Mouse (Mus musculus) ES-Bruce4 (cell line): ENCODE measurements around the gene Sat2. TPM values are rescaled to one million over a fixed set of nuclear protein-coding genes. Genes with fewer than 3 reads are reported as not detected.
A peak's percentile ranks its signal among the peaks of the same experiment; 100 is the strongest.

Experiments
- H3K27ac ChIP-seq: 2 replicates; pipeline ENCODE4 v1.5.1; 2012; ENCODE audit warnings: low read length, inconsistent platforms; ENCODE audit not compliant: insufficient read depth
- H3K27me3 ChIP-seq: 2 replicates; pipeline ENCODE4 v1.6.1; 2012; ENCODE audit warnings: mild to moderate bottlenecking, low read length, inconsistent platforms; ENCODE audit not compliant: control insufficient read depth, poor library complexity, insufficient read depth, severe bottlenecking
- H3K36me3 ChIP-seq: 2 replicates; pipeline ENCODE4 v1.6.1; 2012; ENCODE audit warnings: inconsistent platforms, mild to moderate bottlenecking, low read length, moderate library complexity; ENCODE audit not compliant: control insufficient read depth, poor library complexity, insufficient read depth, severe bottlenecking
- H3K4me1 ChIP-seq: one replicate; pipeline ENCODE4 v1.8.1; 2011; ENCODE audit warnings: low read length; ENCODE audit not compliant: control insufficient read depth, insufficient read depth
- H3K4me3 ChIP-seq: 2 replicates; pipeline ENCODE4 v1.5.1; 2011; ENCODE audit warnings: low read depth, mild to moderate bottlenecking, low read length
- H3K9ac ChIP-seq: 2 replicates; pipeline ENCODE4 v1.6.1; 2012; ENCODE audit warnings: low read depth, mild to moderate bottlenecking, inconsistent platforms; ENCODE audit not compliant: poor library complexity, severe bottlenecking
- H3K9me3 ChIP-seq: replicated peaks from 2 replicates; pipeline ENCODE4 v1.6.1; 2012; ENCODE audit warnings: mild to moderate bottlenecking, low read length, inconsistent platforms; ENCODE audit not compliant: control insufficient read depth, poor library complexity, insufficient read depth, severe bottlenecking
- CTCF ChIP-seq: IDR thresholded peaks from one replicate; pipeline ENCODE4 v1.8.1; 2011; ENCODE audit warnings: low read depth, low read length
- EP300 ChIP-seq: IDR thresholded peaks from 2 replicates; pipeline ENCODE4 v1.6.1; 2011; ENCODE audit warnings: low read depth, low read length; ENCODE audit not compliant: insufficient read depth
- POLR2A ChIP-seq: IDR thresholded peaks from one replicate; pipeline ENCODE4 v1.8.1; 2011; ENCODE audit warnings: low read length; ENCODE audit not compliant: insufficient read depth
- polyA plus RNA-seq: library from polyadenylated mRNA; stranded (reverse); fragments of >200 nt; gene quantifications from 2 replicates; pipeline ENCODE4 v1.2.4, GENCODE M21; 2011; ENCODE audit warnings: low read depth; ENCODE audit not compliant: missing spikeins, insufficient read depth, insufficient read length

The Sat2 gene
- polyA plus RNA-seq, 1 experiment, result 9.1 TPM

- peaks cover 2% of the 10 kb centered on the region for H3K4me1 ChIP-seq
- peaks cover 45% of the 10 kb centered on the region for H3K36me3 ChIP-seq
- TF ChIP-seq POLR2A, result no peak
- no peak for TF ChIP-seq EP300
- no peak for TF ChIP-seq CTCF
- peak overlapping the region; percentile 14; the same call in 1 of the 2 replicates for H3K27ac ChIP-seq
- no peaks in the 10 kb centered on the region for H3K9me3 ChIP-seq
- H3K27me3 ChIP-seq, result no peaks in the 10 kb centered on the region
- no peak overlapping the region for H3K4me3 ChIP-seq
- no peak overlapping the region for H3K9ac ChIP-seq
These were observed 36.0 kb upstream of the Sat2 start for GRCm38 (mm10) chr11:69585718-69586325.

GRCm38 (mm10) chr11:69589207-69589834 lies 32.5 kb upstream of the Sat2 start:
- H3K36me3 ChIP-seq, result peaks cover 54% of the 10 kb centered on the region
- no peak overlapping the region for H3K27ac ChIP-seq
- H3K9me3 ChIP-seq, result no peaks in the 10 kb centered on the region
- H3K9ac ChIP-seq, result no peak overlapping the region
- H3K4me3 ChIP-seq, result no peak overlapping the region
- no peaks in the 10 kb centered on the region for H3K27me3 ChIP-seq
- peaks cover 2% of the 10 kb centered on the region for H3K4me1 ChIP-seq
- TF ChIP-seq CTCF, result no peak
- no peak for TF ChIP-seq EP300
- no peak for TF ChIP-seq POLR2A

- Histone ChIP-seq H3K27me3 (no peaks in the 10 kb centered on the region), H3K4me3 (no peak overlapping the region), H3K27ac (no peak overlapping the region), H3K9ac (no peak overlapping the region), H3K4me1 (no peaks in the 10 kb centered on the region), H3K9me3 (no peaks in the 10 kb centered on the region), H3K36me3 (peaks cover 54% of the 10 kb centered on the region)
- TF ChIP-seq EP300 (no peak), CTCF (no peak), POLR2A (no peak)
These were observed 31.2 kb upstream of the Sat2 start for GRCm38 (mm10) chr11:69590622-69591021.

DNA sequence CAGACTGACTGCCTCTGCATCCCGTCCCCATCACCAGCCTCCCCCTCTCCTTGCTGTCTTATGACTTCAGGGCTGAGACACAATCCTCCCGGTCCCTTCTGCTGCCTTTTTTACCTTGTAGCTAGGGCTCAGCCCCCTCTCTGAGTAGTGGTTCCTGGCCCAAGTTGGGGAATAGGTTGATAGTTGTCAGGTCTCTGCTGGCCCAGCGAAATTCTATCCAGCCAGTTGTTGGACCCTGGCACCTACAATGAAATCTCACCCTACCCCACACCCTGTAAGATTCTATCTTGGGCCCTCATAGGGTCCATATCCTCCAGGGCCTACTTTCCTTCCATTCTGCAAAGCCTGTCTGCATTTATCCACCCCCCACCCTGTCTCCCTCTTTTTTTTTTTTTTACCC lies 30.4 kb upstream of the Sat2 start:
- H3K4me1 ChIP-seq, result no peaks in the 10 kb centered on the region
- TF ChIP-seq CTCF, result no peak
- TF ChIP-seq POLR2A, result no peak
- TF ChIP-seq EP300, result no peak
- H3K27ac ChIP-seq, result no peak overlapping the region
- peaks cover 50% of the 10 kb centered on the region for H3K36me3 ChIP-seq
- no peaks in the 10 kb centered on the region for H3K9me3 ChIP-seq
- no peak overlapping the region for H3K9ac ChIP-seq
- H3K27me3 ChIP-seq, result no peaks in the 10 kb centered on the region
- H3K4me3 ChIP-seq, result no peak overlapping the region

GRCm38 (mm10) chr11:69591899-69592637 lies 29.8 kb upstream of the Sat2 start:
- Histone ChIP-seq H3K27ac (no peak overlapping the region), H3K9me3 (no peaks in the 10 kb centered on the region), H3K9ac (no peak overlapping the region), H3K4me3 (no peak overlapping the region), H3K4me1 (no peaks in the 10 kb centered on the region), H3K36me3 (peaks cover 45% of the 10 kb centered on the region), H3K27me3 (no peaks in the 10 kb centered on the region)
- no peak for TF ChIP-seq CTCF
- TF ChIP-seq EP300, result no peak
- no peak for TF ChIP-seq POLR2A

DNA sequence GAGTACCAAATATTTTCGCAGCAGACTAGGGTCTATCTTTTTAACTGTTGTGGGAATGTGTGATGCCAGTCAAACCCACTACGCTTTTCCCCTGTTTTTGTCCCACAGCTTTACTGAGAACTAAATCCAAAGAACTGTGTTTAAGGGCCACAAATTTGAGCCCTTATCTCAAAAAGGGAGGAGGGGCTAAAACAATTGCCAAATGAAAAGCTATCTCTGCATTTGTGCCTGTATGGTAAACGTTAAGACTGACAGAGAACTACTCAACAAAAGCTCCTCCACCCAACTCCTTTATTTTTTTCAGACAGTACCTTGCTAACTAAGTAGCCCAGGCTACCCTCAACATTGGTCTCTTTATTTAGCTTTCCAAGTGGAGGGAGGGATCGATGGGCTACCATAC lies 29.0 kb upstream of the Sat2 start:
- no peak for TF ChIP-seq CTCF
- TF ChIP-seq EP300, result no peak
- no peak for TF ChIP-seq POLR2A
- no peaks in the 10 kb centered on the region for H3K27me3 ChIP-seq
- peaks cover 37% of the 10 kb centered on the region for H3K36me3 ChIP-seq
- no peaks in the 10 kb centered on the region for H3K9me3 ChIP-seq
- no peak overlapping the region for H3K4me3 ChIP-seq
- no peaks in the 10 kb centered on the region for H3K4me1 ChIP-seq
- no peak overlapping the region for H3K27ac ChIP-seq
- no peak overlapping the region for H3K9ac ChIP-seq
